Mouse (Mus musculus) left cerebral cortex, postnatal 14 days (tissue): ENCODE data around the gene Pon2. TPM values are rescaled to one million over a fixed set of nuclear protein-coding genes. Genes with fewer than 3 reads are reported as not detected.
"Not testable (repeated sequence)": the region's sequence is repeated elsewhere in the genome, so short reads cannot be mapped to it uniquely, and the experiment has no call there.

ENCODE experiments used
- DNase-seq, 2 experiments: peaks; one replicate each; pipeline ENCODE4 v3.0.0; 2021 to 2022; ENCODE audit warnings: low spot score in 2 of 2, mixed read lengths in 1 of 2
- intact Hi-C: fragments of 180-260 bp; cut with DNase I; formaldehyde crosslinking; loops from one replicate; pipeline ENCODE4 v1.15.1; 2025
- long read RNA-seq, 2 experiments: library from polyadenylated mRNA; stranded (forward); transcript quantifications; one replicate each; pipeline ENCODE4 v2.0.0; 2021
- total RNA-seq, 2 experiments: library from RNA; stranded (reverse); gene quantifications; 2 replicates each; pipeline ENCODE4 v1.2.3; 2021

The Pon2 gene
- 10 to 100 TPM; 26.7 to 29.3 TPM for total RNA-seq
- long read RNA-seq, experiment 1, transcript Pon2-201 (9 exons, 2,409 nt): major isoform, 68 of 72 reads
- long read RNA-seq, experiment 1, partial matches to known transcripts: 0 of 72 reads
- long read RNA-seq, experiment 1, other reads (novel, unspliced or antisense): 4 of 72 reads
- long read RNA-seq, experiment 2, transcript Pon2-201 (9 exons, 2,409 nt): major isoform, 58 of 63 reads
- long read RNA-seq, experiment 2, partial matches to known transcripts: 1 of 63 reads
- long read RNA-seq, experiment 2, other reads (novel, unspliced or antisense): 4 of 63 reads

DNA sequence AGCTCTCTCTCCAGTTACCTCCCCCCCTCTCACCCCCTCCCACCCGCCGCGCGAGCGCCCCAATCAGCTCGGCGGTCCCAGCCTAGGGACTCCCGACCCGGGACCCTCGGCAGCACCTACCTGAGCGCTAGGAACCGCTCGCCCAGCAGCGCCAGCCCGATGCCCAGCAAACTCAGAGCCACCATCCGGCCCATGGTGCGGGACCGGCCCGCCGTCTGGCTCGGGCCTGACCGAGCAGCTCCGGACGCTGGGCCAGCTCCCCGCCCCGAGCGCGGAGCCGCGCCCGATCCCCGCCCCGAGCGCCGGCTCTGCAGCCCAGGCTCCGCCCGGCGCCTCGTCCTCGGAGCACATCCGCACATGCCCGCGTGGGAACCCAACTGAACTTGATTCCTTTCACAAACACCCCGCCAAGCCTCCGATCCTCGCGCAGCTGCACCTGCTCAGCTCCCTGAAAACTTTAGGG is at the start of gene Pon2:
Pon2 (minus strand) TSS at position 364 of the 463 bp plus-strand sequence.
- DNase-seq: peak; percentile 20 to 43
- intact Hi-C loops: loop anchor here (5.0 kb wide), 1 partner anchor 84 kb away; the partner anchor contains the start of gene Asb4

DNA sequence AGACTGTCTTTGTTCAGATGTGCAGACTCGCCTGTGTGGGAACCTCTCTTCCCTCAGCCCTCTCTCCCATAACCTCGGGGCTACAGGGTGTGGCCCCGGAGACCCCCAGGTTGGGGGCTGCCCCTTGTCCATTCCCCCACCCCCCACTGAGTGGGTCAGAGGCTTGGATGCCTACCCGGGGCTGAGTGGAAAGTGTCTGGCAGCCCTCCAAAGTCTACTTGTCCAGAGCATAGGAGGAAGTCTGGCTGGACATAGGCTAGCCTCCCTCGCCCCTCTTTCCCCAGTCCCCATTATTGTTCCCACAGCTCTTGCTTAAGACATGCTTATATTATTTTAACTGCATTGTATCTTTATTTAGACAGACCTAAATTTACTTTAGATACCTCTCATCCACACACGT is 46.0 kb upstream of the Pon2 start:
- intact Hi-C loops: no loop called here
- no peak for DNase-seq

DNA sequence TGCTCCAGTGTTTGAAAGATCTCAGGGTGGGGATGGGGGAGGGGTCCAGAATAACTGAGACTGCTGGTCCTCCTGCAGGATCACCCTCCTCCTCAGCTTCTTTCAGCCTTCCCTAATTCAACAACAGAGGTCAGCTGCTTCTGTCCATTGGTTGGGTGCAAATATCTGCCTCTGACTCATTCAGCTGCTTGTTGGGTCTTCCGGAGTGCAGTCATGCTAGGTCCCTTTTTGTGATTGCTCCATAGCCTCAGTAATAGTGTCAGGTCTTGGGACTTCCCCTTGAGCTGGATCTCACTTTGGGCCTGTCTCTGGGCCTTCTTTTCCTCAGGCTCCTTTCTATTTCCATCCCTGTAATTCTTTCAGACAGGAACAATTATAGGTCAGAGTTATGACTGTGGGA is 41.0 kb upstream of the Pon2 start:
- DNase-seq, intact Hi-C loops: not testable (repeated sequence)

DNA sequence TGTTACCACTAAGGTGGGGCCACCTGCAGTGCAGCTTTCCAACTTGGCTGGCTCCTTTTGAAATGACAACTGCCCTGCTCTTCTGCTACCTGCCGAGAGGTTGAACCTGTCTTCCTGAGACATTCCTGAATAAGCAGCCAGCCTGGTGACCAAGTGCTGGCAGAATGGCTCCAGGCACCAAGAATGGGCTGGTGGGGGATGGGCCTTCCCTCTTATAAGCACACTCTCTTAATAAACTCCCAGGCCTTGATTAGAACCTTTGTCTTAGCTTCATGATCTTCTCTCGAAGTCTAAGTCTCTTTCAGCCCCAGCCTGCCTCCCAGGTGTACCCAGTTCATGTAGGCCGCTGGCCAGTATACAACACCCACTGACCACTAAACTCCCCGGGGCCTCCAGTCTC is 40.5 kb upstream of the Pon2 start:
- intact Hi-C loops, DNase-seq: not testable (repeated sequence)

DNA sequence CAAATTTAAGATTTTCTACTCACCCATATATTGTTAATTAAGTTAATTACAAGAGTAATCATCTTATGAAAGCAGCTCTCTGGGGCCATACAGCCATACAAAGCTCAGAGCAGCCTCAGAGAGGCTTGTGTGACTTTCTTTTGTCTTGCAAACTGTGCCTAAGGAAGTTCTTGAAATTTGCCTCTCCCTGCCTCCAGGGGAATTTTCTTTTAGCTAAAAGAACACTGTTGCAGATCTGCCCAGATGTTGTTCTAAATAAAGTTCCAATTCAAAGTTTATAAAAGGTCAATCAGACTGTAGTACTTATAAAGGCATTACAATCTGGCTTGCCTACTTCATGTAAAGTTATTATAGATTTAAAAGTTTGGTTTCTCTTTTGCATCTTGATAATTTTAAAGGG is 37.8 kb upstream of the Pon2 start:
- intact Hi-C loops, DNase-seq: not testable (repeated sequence)

DNA sequence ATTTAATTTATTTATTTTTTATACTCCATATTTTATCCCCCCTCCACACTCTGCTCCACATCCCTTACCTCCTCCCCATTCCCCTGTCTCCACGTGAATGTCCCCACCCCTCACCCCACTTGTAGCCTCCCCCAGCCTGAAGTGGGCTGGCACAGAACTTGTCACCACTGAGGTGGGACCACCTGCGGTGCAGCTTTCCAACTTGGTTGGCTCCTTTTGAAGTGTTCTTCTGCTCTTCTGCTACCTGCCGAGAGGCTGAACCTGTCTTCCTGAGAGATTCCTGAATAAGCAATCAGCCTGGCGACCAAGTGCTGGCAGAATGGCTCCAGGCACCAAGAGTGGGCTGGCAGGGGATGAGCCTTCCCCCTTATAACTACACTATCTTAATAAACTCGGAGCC is 35.8 kb upstream of the Pon2 start:
- no peak for DNase-seq
- intact Hi-C loops: no loop called here

DNA sequence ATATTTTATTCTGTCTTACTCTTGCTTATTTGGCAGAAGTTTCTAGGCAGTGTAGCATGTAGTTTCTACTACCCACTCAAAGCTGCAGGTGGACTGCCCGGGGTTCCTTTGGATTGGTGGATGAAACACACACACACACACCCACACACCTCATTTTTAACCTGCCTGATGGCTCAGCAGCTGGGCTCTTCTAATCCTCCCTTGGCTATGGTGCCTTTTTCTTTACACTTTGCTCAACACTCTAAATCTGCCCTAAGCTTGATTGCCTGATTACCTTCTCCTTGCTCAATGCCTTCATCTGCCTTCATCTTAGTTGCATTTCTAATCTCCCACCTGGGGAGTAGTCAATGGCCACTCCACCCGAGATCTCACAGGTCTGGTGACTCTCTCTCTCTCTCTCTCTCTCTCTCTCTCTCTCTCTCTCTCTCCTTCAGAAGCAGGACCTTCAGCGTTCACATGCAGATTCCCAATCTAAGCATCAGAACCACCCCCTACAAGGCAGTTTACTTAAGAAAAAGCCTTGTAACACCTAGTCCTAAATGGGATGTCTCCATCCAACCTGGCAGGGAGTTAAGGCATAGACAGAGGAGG is 34.4 kb upstream of the Pon2 start:
- intact Hi-C loops: no loop called here
- peak; percentile 14 to 40 for DNase-seq

DNA sequence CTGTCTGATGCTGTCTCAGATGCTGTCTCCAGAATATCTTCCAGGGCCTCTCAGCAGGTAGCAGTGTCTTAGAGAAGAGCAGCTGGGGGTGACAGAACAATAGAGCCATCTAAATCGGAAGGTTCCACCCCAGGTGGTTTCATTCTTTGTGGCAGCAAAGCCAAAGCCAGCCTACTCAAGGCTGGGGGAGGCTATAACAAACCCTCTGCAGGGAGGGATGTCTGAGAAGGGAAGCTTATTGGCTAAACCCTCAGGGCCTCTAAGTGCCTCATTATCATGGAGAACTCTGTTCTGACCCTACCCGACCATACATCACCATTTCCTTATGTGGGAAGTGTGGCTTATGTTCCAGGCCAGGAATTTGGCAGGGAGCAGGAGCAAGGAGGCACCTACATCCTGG is 26.9 kb upstream of the Pon2 start:
- intact Hi-C loops: no loop called here
- DNase-seq: no peak

DNA sequence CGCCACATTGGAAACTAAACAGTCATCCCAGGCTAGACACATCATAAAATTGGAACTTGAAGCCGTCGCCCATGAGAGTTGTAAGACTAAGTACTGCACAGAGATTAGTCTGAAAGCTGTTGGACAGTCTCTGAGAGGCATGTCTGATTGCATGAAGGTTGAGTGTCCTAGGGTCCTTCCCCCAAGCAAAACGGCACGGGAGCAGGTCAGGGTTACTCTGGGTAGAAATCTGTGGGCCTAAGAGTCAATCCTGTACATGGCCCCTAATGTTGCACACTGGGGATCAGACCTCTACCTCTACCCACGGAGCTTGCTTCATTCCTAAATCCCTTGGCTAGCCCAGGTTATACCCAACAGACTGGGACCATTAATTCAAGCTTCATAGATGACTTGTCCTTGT is 25.8 kb upstream of the Pon2 start:
- intact Hi-C loops, DNase-seq: not testable (repeated sequence)

DNA sequence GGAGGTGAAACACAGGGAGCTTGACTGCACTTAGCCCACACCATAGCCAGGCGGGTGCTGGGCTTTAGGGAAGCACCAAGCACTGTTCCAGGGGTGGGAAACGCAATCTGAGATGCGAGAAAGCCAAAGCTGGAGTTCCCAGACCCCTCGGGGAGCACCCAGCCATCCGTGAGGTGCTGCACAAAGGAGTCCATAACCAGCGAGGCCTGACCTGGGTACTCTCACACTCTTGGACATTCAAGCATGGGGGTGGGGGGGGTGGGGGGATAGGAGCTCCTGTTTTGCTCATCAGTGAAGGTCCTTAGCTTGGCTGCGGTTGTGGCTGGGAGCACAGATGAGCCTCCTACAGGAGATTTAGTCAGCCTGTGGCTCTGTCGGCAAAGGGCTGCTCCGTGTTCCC is 18.4 kb upstream of the Pon2 start:
- intact Hi-C loops: no loop called here

DNA sequence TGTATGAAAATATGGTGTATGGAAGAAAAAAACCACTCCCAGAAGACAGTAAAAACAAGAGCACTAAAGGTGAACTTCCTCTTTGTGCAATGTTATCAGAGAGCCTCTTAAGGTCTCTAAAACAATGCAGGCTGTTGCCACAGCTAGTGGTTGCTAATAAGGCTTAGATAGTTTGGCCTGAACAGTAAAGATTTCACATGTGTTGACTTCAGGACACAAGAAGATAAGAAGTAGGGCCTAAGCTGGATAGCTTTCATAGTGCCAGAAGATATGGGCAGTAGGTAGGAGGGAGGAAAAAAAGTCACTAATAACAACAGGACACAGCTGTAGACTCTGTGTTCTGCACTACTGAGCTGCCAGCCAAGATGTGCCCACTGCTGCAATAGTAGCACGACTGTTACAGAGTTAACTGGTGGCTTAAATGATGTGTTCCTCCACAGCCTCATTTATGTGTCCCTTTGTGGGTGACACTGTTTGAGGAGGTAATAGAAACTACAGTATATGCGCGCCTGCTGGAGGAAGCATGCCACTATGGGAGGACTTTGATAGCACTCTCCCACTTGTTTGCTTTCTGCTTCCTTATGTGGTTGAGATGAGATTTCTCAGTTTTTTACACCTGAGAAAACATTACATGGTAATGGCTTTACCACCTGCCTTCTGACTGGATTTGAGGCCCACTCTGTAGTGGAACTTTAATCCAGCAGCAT is 17.0 kb upstream of the Pon2 start:
- intact Hi-C loops: no loop called here
- no peak for DNase-seq

More for the DNA sequence above, 18.4 kb upstream of the Pon2 start:
- DNase-seq: no peak

DNA sequence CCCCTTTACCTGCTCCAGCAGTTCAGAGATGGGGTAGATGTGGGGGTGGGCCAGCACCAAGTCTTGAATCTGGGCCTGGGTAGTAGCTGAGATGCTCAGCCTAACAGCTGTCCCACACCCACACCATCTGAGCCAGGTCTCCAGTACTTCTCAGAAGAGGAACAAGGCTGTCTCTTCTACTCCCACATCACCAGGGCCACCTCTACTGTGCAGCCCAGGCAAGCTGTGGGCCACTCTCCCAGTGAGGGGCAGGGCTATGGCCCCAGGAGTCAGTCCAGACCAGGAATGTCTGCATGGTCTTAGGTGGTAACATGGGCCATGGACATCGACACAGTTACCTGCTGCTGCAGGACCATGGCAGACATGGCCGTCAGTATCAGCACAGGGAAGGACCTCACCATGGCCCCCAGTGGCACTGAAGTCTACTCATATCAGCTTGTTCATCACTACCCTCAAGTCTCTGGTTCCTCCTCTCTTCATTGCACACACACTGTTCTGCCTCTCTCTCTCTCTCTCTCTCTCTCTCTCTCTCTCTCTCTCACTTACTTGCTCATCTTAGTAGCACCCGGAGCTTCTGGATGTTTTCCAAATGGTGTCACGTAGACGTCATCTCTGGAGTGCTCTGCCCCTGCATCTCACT is 15.8 kb upstream of the Pon2 start:
- no peak for DNase-seq
- intact Hi-C loops: no loop called here

DNA sequence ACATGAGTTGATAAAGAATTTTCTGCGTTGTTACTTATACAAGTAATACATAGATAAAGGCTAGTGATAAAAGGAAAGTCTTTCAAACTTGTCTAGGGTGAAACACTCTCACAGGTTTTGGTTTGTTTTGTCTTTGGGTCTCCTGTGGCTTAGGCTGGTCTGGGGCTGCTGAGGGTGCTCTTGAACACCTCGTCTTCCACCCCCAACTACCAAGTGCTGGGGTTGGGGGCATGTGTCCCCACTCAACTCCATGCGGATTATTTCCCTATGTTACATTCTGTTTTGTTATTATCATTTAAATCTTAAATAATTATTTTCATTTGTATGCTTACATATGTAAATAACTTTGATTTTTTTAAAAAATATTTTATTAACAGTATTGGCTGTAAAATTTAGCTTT is 12.2 kb upstream of the Pon2 start:
- intact Hi-C loops: no loop called here
- no peak for DNase-seq

DNA sequence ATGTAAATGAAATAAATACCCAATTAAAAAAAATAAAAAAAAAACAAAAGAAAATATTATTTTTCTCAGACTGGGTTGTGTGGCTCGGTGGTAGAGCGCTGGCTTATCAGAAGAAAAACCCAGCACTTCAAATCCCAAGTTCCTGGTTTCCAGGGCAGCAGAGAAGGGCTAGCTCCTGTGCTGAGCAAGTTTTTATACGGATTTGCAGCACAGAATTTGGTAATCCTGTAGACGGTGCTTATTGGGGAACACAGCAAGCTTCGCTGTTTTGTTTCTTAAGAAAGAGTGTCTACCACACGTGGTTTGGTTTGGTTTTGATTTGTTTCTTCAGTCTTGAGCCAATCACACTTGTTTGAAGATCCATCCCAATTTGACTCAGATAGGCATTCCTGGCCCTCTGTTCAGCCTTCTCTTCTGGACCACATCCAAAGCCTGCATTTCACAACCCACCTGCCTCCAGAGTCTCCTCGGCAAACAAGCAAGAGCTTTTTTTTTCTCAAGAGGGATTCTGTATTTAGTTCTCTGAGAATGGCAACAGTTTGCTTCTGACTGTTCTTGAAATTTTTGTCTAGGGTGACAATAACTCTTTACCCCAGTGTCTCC is 11.4 kb upstream of the Pon2 start:
- intact Hi-C loops: no loop called here
- peak; percentile 38 to 59 for DNase-seq

DNA sequence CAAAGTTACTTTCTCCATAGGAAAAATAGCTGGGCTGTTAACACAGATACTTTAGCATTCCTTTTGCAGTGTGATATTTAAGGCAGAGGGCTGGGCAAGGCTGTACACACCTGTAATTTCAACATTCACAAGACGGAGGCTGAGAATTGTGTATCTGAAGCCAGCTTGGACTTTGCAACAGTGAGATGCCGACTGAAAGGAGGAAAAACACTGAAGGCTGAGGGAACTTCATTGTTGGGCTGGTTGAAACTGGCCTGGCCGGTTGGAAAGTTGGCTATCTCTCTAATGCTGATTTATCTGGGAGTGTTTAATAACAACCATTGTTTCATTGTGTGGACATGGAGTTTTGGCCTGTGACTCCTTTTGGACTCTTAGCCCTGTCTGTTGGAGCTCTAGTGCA is 7.7 kb upstream of the Pon2 start:
- DNase-seq: no peak
- intact Hi-C loops: no loop called here

DNA sequence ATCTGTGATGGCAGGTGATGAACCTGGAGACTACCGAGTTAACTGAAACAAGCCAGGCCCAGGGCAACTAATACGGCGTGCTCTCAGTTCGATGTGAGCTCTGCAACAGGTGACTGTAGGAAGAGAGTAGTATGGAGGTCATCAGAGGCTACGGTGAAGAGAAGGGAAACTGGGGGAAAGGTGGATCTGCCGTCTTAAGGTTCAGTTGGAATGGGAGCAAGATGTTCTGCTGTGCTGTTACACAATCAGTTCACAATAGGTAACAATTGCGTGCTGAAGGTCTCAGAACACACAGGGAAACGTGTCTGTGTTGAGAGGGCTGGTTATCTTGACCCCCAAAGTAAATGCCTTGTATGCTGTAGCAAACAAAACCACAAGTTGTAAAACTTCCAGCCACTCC is 6.7 kb upstream of the Pon2 start:
- no peak for DNase-seq
- intact Hi-C loops: no loop called here

DNA sequence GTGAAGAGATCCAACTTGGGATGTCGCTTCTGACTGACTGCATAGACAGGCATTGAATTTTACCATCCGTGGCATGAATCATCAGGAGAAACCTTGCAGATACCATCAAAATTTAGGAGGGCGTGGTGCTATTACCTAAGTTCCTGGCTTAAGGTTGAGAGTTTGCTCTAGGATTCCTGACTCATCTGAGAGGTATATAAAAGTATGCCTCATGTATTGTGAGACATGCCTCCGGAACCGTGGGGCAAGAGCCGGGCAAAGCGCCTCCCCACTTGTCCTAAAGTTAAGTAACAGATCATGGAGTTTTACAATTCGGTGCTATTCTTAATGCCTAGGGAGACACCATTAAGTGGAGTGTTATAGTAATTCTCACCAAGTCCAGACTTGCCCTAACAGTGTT is 2.4 kb upstream of the Pon2 start:
- DNase-seq: no peak
- intact Hi-C loops: no loop called here

DNA sequence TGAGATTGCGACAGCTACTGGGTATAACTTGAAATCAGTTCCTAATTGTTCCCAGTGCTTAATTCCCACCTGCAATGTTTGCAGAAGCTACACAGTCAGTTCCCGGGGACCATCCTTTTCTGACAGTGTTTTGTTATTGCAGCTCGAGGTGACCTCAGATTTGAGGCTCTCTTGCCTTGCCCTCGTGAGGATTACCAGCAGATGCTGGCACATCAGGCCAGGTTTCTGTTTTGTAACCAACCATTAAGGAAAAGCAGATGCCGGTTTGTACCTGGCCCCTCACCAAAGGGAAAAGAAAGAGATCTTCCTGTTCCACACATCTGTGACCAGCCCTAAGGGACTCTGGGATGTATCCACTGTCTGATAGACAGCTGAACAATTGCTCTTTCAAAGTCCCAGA is 1.3 kb upstream of the Pon2 start:
- intact Hi-C loops: loop anchor here (5.0 kb wide), 1 partner anchor 83 kb away; the partner anchor contains the start of gene Asb4

DNA sequence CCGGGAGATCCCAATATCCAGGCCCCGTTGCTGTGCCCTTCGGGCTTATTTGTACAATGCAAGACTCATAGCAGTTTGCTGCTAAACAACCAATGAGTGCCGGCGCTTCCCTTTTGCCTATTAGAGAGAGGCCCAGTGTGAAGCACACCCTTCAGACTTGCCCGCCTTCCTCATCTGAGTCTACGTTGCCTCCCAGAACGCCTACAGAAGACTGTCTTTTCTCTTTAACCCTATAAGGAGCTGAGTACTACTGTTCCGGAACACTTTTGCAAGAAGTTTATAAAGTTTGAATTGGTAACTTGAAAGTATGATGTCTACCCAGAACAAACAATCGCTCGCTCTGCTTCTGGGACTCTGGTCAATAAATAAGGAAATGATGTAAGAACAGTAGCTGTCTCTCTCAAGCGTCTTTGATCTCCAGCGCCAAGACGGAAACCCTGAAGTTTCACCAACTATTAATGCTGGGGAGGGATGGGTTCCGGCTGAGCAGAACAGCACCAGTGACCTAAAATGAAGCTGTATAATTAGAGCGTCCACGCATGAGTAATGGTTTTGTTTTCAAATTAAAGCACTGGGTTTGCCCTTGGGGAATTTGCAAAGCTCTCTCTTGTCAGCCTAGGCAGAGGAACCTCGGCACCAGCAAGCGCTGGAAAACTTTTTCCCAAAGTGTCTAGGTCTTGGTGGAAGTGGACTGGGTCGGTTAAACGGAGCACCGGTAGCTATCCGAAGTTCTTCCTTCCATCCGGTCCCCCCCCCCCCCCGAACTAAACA is 749 bp downstream of the Pon2 start:
- peak; percentile 10 to 24 for DNase-seq
- intact Hi-C loops: loop anchor here (5.0 kb wide), 1 partner anchor 85 kb away; the partner anchor contains the start of gene Asb4

More for the DNA sequence above, 1.3 kb upstream of the Pon2 start:
- no peak for DNase-seq
